Mouse (Mus musculus) small intestine, adult 2 months (tissue): ENCODE results near the gene Dapl1.

Experiments
- CTCF ChIP-seq: fragments of 200-500 bp; IDR thresholded peaks from 2 replicates; pipeline ENCODE4 v1.5.1; 2012; ENCODE audit warnings: low read depth, mild to moderate bottlenecking, control low read depth, inconsistent platforms, low read length, moderate library complexity, mixed read lengths; ENCODE audit not compliant: insufficient replicate concordance, insufficient read length; ENCODE audit errors: extremely low read depth
- POLR2A ChIP-seq: fragments of 200-500 bp; IDR thresholded peaks from 2 replicates; pipeline ENCODE4 v1.6.1; 2012; ENCODE audit warnings: low read depth, mild to moderate bottlenecking, control low read depth, inconsistent platforms, low read length, moderate library complexity

DNA sequence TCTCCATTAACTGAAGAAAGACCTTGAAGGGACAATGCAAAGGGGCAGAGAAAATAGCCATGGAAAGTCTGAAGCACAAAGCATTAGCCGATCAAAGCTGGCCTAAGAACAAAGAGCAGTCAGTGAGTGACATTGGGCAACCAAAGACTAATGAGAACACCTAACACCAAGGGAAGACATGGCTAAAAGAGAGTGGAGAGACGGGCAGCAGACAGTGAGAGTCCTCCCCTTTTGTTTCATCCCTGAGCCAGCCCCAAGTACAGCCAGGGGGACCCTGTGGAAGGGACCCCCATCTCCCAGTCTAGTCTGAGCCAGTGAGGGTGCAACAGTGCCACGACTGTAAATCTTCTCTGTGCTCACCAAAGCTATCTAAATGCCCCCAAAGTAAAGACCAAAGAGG is 32.4 kb upstream of the Dapl1 start:
- TF ChIP-seq POLR2A (no peak), CTCF (no peak)
